Mouse (Mus musculus) ES-E14 (cell line): ENCODE measurements around the gene Epha1. TPM values are rescaled to one million over a fixed set of nuclear protein-coding genes. Genes with fewer than 3 reads are reported as not detected.
A peak's percentile ranks its signal among the peaks of the same experiment; 100 is the strongest.

Experiments
- DNase-seq: peaks from one replicate; pipeline ENCODE4 v3.0.0-alpha.2; 2013; ENCODE audit warnings: low read depth, low spot score
- H3K27ac ChIP-seq: 2 replicates; pipeline ENCODE4 v1.5.1; 2012; ENCODE audit warnings: low read depth, mild to moderate bottlenecking, low read length, moderate library complexity, mixed read lengths; ENCODE audit not compliant: poor library complexity, insufficient read depth, severe bottlenecking
- H3K36me3 ChIP-seq: 2 replicates; pipeline ENCODE4 v1.6.1; 2012; ENCODE audit warnings: mild to moderate bottlenecking, low read length, moderate library complexity, mixed read lengths; ENCODE audit not compliant: control insufficient read depth, poor library complexity, insufficient read depth, severe bottlenecking
- H3K4me1 ChIP-seq, 2 experiments: fragments of 150-350 bp in 1 of 2; sonication (generic) in 1 of 2; 2 replicates each; pipeline ENCODE4 v1.6.1; 2012; ENCODE audit warnings: low read length in 2 of 2, mild to moderate bottlenecking in 1 of 2, mixed read lengths in 1 of 2; ENCODE audit not compliant: control insufficient read depth in 2 of 2, insufficient read depth in 2 of 2, poor library complexity in 1 of 2
- H3K4me3 ChIP-seq, 2 experiments: fragments of 150-350 bp in 1 of 2; sonication (generic) in 1 of 2; 2 replicates each; pipeline ENCODE4 v1.5.1; 2012; ENCODE audit warnings: low read length in 2 of 2, low read depth in 1 of 2, mild to moderate bottlenecking in 1 of 2, mixed read lengths in 1 of 2; ENCODE audit not compliant: insufficient read depth in 1 of 2, poor library complexity in 1 of 2, severe bottlenecking in 1 of 2
- H3K9ac ChIP-seq: 2 replicates; pipeline ENCODE4 v1.6.1; 2012; ENCODE audit warnings: low read depth, mild to moderate bottlenecking, low read length, mixed read lengths; ENCODE audit not compliant: poor library complexity, insufficient read depth, severe bottlenecking
- H3K9me3 ChIP-seq: fragments of 150-350 bp; sonication (generic); 2 replicates; pipeline ENCODE4 v1.6.1; 2012; ENCODE audit warnings: low read depth, mild to moderate bottlenecking, low read length; ENCODE audit not compliant: control insufficient read depth, insufficient read depth
- CHD2 ChIP-seq: IDR thresholded peaks from 2 replicates; pipeline ENCODE4 v1.6.1; 2014; ENCODE audit warnings: mild to moderate bottlenecking, low read depth, low read length, inconsistent platforms
- HCFC1 ChIP-seq: IDR thresholded peaks from 2 replicates; pipeline ENCODE4 v1.6.1; 2012; ENCODE audit warnings: low read length, inconsistent platforms, borderline replicate concordance; ENCODE audit not compliant: insufficient read depth
- MAFK ChIP-seq: IDR thresholded peaks from 2 replicates; pipeline ENCODE4 v1.6.1; 2014; ENCODE audit warnings: mild to moderate bottlenecking, low read depth, low read length, inconsistent platforms; ENCODE audit not compliant: insufficient read depth
- ZC3H11A ChIP-seq: IDR thresholded peaks from 2 replicates; pipeline ENCODE4 v1.6.1; 2012; ENCODE audit warnings: low read depth, mild to moderate bottlenecking, inconsistent platforms, low read length, borderline replicate concordance
- ZNF384 ChIP-seq: IDR thresholded peaks from 2 replicates; pipeline ENCODE4 v1.6.1; 2012; ENCODE audit warnings: low read depth, low read length, inconsistent platforms
- in situ Hi-C, 2 experiments: fragments of 600-800 bp; cut with MboI; formaldehyde crosslinking; loops; one replicate each; pipeline ENCODE4 v1.15.1; 2025; ENCODE audit warnings: low sequenced_read_pairs in 2 of 2, inconsistent platforms in 1 of 2; ENCODE audit not compliant: unreplicated experiment in 2 of 2
- total RNA-seq: library from RNA; depleted of rRNA; stranded (reverse); fragments of 300-350 nt; gene quantifications from 2 replicates; pipeline ENCODE4 v1.2.3, GENCODE M21; 2012

The Epha1 gene
- total RNA-seq, 1 experiment = 24.1 TPM

- DNase-seq = peak; percentile 9
- Histone ChIP-seq H3K36me3 (no peaks in the 10 kb centered on the region), H3K27ac (no peak overlapping the region), H3K4me3 (no peak overlapping the region), H3K9ac (no peak overlapping the region), H3K4me1 (peaks cover 0 to 2% of the 10 kb centered on the region in 2 experiments; a peak in 1 of 4 replicates), H3K9me3 (no peaks in the 10 kb centered on the region)
- in situ Hi-C loops = no loop called here
- TF ChIP-seq MAFK = peak; percentile 90
- TF ChIP-seq ZC3H11A = no peak
- no peak for TF ChIP-seq CHD2
- no peak for TF ChIP-seq HCFC1
Observed at GRCm38 (mm10) chr6:42339981-42340380, 33.1 kb downstream of the Epha1 start.

- H3K9me3 ChIP-seq = no peaks in the 10 kb centered on the region
- TF ChIP-seq ZNF384 = no peak
- no peak for TF ChIP-seq CHD2
- TF ChIP-seq MAFK = no peak
- TF ChIP-seq HCFC1 = no peak
- TF ChIP-seq ZC3H11A = no peak
- DNase-seq = no peak
- no peak overlapping the region for H3K4me3 ChIP-seq
- H3K36me3 ChIP-seq = no peaks in the 10 kb centered on the region
- H3K27ac ChIP-seq = no peak overlapping the region
- peaks cover 0 to 2% of the 10 kb centered on the region in 2 experiments; a peak in 1 of 4 replicates for H3K4me1 ChIP-seq
- H3K9ac ChIP-seq = no peak overlapping the region
- in situ Hi-C loops = no loop called here
Observed at GRCm38 (mm10) chr6:42339189-42339588, 33.9 kb downstream of the Epha1 start.

- TF ChIP-seq MAFK (no peak), ZNF384 (no peak), CHD2 (no peak), ZC3H11A (no peak), HCFC1 (no peak)
- Histone ChIP-seq H3K36me3 (no peaks in the 10 kb centered on the region), H3K9me3 (no peaks in the 10 kb centered on the region), H3K9ac (no peak overlapping the region), H3K4me1 (no peaks in the 10 kb centered on the region), H3K27ac (no peak overlapping the region), H3K4me3 (no peak overlapping the region)
- in situ Hi-C loops = no loop called here
- no peak for DNase-seq
Observed at GRCm38 (mm10) chr6:42330946-42331345, 42.1 kb downstream of the Epha1 start.

GRCm38 (mm10) chr6:42330216-42330615 is 42.9 kb downstream of the Epha1 start:
- Histone ChIP-seq H3K27ac (no peak overlapping the region), H3K9me3 (no peaks in the 10 kb centered on the region), H3K4me3 (no peak overlapping the region), H3K36me3 (no peaks in the 10 kb centered on the region), H3K4me1 (no peaks in the 10 kb centered on the region), H3K9ac (no peak overlapping the region)
- TF ChIP-seq CHD2 = no peak
- TF ChIP-seq ZNF384 = no peak
- no peak for TF ChIP-seq HCFC1
- no peak for TF ChIP-seq ZC3H11A
- TF ChIP-seq MAFK = no peak
- in situ Hi-C loops = no loop called here
- no peak for DNase-seq

GRCm38 (mm10) chr6:42328757-42329156 is 44.3 kb downstream of the Epha1 start:
- DNase-seq = no peak
- Histone ChIP-seq H3K36me3 (no peaks in the 10 kb centered on the region), H3K9me3 (no peaks in the 10 kb centered on the region), H3K4me1 (no peaks in the 10 kb centered on the region), H3K27ac (no peak overlapping the region), H3K9ac (no peak overlapping the region), H3K4me3 (no peak overlapping the region)
- in situ Hi-C loops = no loop called here
- TF ChIP-seq ZNF384 (no peak), CHD2 (no peak), HCFC1 (no peak), ZC3H11A (no peak), MAFK (no peak)
